ENCODE assay signal across 28 mouse cellular contexts in the genomic region with DNA sequence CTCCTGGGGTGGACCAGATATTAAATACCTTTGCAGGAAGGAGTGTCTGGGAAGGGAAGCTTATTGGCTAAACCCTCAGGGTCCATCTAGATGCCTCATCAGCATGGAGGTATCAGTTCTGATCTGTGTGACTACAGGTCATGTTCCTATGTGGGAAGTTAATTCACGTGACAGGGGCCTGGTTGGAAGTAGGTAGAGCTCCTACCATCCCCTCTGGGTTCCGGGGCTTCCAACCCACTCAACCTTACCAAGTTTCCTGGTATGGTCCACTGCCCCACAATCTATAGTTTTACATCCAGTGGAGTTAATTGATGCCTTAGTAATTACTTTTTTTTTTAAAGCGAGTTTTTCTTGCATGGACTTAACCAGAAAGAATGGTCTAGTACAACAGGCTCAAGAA.
"Had no signal": no experiment of that assay in that cellular context is flagged by ENCODE, and none has a peak within 500 bp of the region (broad histone marks: within the 10 kb centered on the region; RNA-seq: fewer than 3 reads in every experiment).

No protein-coding gene starts in this region.

- H3K4me3 ChIP-seq: embryonic facial prominence, embryonic 10.5 days; embryonic facial prominence, embryonic 12.5 days; embryonic facial prominence, embryonic 13.5 days; embryonic facial prominence, embryonic 15.5 days; erythroblast, embryonic 14.5 days; forebrain, embryonic 10.5 days; forebrain, embryonic 12.5 days; forebrain, embryonic 13.5 days; forebrain, embryonic 15.5 days; gastrocnemius, adult 2 months had no signal

- DNase-seq: cerebellum, adult 2 months; cerebellum, adult 8-10 months; cerebellum, adult 9-10 months; cerebellum, adult 9-11 months; cerebellum, postnatal 10 days; cerebellum, postnatal 14 days; cerebellum, postnatal 25 days; cerebellum, postnatal 36 days; embryo, embryonic 11 days; forebrain, postnatal 0 days; gastrocnemius, adult 2 months; gastrocnemius, postnatal 10 days; gastrocnemius, postnatal 14 days; gastrocnemius, postnatal 25 days; gastrocnemius, postnatal 36 days; heart, adult 11 months; heart, adult 18-20 months had no signal

- H3K9ac ChIP-seq: embryonic facial prominence, embryonic 12.5 days; embryonic facial prominence, embryonic 13.5 days; embryonic facial prominence, embryonic 15.5 days; forebrain, embryonic 12.5 days; forebrain, embryonic 13.5 days; forebrain, embryonic 15.5 days; forebrain, postnatal 0 days had no signal

- H3K27ac ChIP-seq: embryonic facial prominence, embryonic 12.5 days; embryonic facial prominence, embryonic 13.5 days; embryonic facial prominence, embryonic 15.5 days; forebrain, embryonic 12.5 days; forebrain, embryonic 13.5 days; forebrain, embryonic 15.5 days; gastrocnemius, adult 2 months had no signal

- H3K9me3 ChIP-seq: embryonic facial prominence, embryonic 10.5 days; embryonic facial prominence, embryonic 12.5 days; embryonic facial prominence, embryonic 13.5 days; embryonic facial prominence, embryonic 15.5 days; forebrain, embryonic 10.5 days; forebrain, embryonic 12.5 days; forebrain, embryonic 13.5 days; forebrain, embryonic 15.5 days had no signal

- H3K36me3 ChIP-seq: embryonic facial prominence, embryonic 10.5 days; embryonic facial prominence, embryonic 12.5 days; embryonic facial prominence, embryonic 13.5 days; embryonic facial prominence, embryonic 15.5 days; forebrain, embryonic 10.5 days; forebrain, embryonic 12.5 days; forebrain, embryonic 15.5 days had no signal

- H3K4me2 ChIP-seq: embryonic facial prominence, embryonic 12.5 days; embryonic facial prominence, embryonic 13.5 days; embryonic facial prominence, embryonic 15.5 days; forebrain, embryonic 12.5 days; forebrain, embryonic 13.5 days; forebrain, embryonic 15.5 days had no signal

- H3K27me3 ChIP-seq: embryonic facial prominence, embryonic 12.5 days; embryonic facial prominence, embryonic 13.5 days; embryonic facial prominence, embryonic 15.5 days; forebrain, embryonic 12.5 days; forebrain, embryonic 13.5 days; forebrain, embryonic 15.5 days had no signal

- ATAC-seq: forebrain, embryonic 13.5 days; forebrain, embryonic 14.5 days; forebrain, embryonic 15.5 days; forebrain, embryonic 16.5 days; forebrain, postnatal 0 days had no signal
